Mouse (Mus musculus): ENCODE measurements around the gene Gm49398.

Gm49398 gene

GRCm38 (mm10) chr13:61288739-61289138 lies at the start of gene Gm49398:
Gm49398 (minus strand) TSS chr13:61288839.
- DNase-seq = no peak

GRCm38 (mm10) chr13:61255258-61255657 lies 33.4 kb downstream of the Gm49398 start, which contains the start of gene Cts8:
Cts8 (minus strand) TSS chr13:61255358.
- DNase-seq = no peak

- peak; percentile 80 for DNase-seq
Measured at GRCm38 (mm10) chr13:61241076-61241947, 47.3 kb downstream of the Gm49398 start.

- DNase-seq = no peak
Measured at GRCm38 (mm10) chr13:61203310-61203709, 85.3 kb downstream of the Gm49398 start, which contains the start of gene Cts6. Cts6 (minus strand) TSS chr13:61203410.

Data from thymus, postnatal 4 days (tissue).